Mouse (Mus musculus): Measurements from ENCODE around the gene Rgs10. TPM values are rescaled to one million over a fixed set of nuclear protein-coding genes. Genes with fewer than 3 reads are reported as not detected.

Gene Rgs10
- total and polyA plus RNA-seq, 2 experiments from 2014 or later: 0.69 to 7.8 TPM

GRCm38 (mm10) chr7:128397066-128397465 is 21.5 kb downstream of the Rgs10 start:
- Histone ChIP-seq H3K4me2 (ENCODE audit: low read depth, low read length) (no peak overlapping the region), H3K4me1 (ENCODE audit: control insufficient read depth, insufficient read depth) (peaks cover 2% of the 10 kb centered on the region; the same call in 1 of the 2 replicates), H3K27me3 (ENCODE audit: control insufficient read depth, insufficient read depth, low read length) (no peaks in the 10 kb centered on the region), H3K9me3 (replicated peaks; ENCODE audit: control insufficient read depth, low read length) (no peaks in the 10 kb centered on the region), H3K9ac (replicated peaks; ENCODE audit: low read depth, low read length) (no peak overlapping the region), H3K4me3 (ENCODE audit: low read depth, low read length) (no peak overlapping the region), H3K27ac (ENCODE audit: low read depth) (no peak overlapping the region), H3K36me3 (replicated peaks; ENCODE audit: control insufficient read depth, insufficient read depth, low read length) (no peaks in the 10 kb centered on the region)
- WGBS: 61% methylated on average over 2 of the region's 2 CpGs
- TF ChIP-seq CTCF (IDR thresholded peaks at IDR 0.05; ENCODE audit: low read depth) (no peak), EP300 (IDR thresholded peaks at IDR 0.05; ENCODE audit: low read depth) (no peak)
- ATAC-seq (ENCODE audit: insufficient read depth, low read depth) (no peak), DNase-seq (ENCODE audit: low spot score) (no peak)

GRCm38 (mm10) chr7:128393756-128394155 is 24.8 kb downstream of the Rgs10 start:
- no peaks in the 10 kb centered on the region for H3K9me3 ChIP-seq (replicated peaks; ENCODE audit: control insufficient read depth, low read length)
- peaks cover 21% of the 10 kb centered on the region for H3K4me1 ChIP-seq (ENCODE audit: control insufficient read depth, insufficient read depth)
- WGBS: 36% methylated on average over 4 of the region's 4 CpGs
- no peak overlapping the region for H3K4me3 ChIP-seq (ENCODE audit: low read depth, low read length)
- H3K9ac ChIP-seq (replicated peaks; ENCODE audit: low read depth, low read length): no peak overlapping the region
- H3K4me2 ChIP-seq (ENCODE audit: low read depth, low read length): no peak overlapping the region
- no peak for TF ChIP-seq EP300 (IDR thresholded peaks at IDR 0.05; ENCODE audit: low read depth)
- no peak for TF ChIP-seq CTCF (IDR thresholded peaks at IDR 0.05; ENCODE audit: low read depth)
- no peaks in the 10 kb centered on the region for H3K27me3 ChIP-seq (ENCODE audit: control insufficient read depth, insufficient read depth, low read length)
- DNase-seq (ENCODE audit: low spot score) (no peak), ATAC-seq (ENCODE audit: insufficient read depth, low read depth) (no peak)
- no peaks in the 10 kb centered on the region for H3K36me3 ChIP-seq (replicated peaks; ENCODE audit: control insufficient read depth, insufficient read depth, low read length)
- no peak overlapping the region for H3K27ac ChIP-seq (ENCODE audit: low read depth)

DNA sequence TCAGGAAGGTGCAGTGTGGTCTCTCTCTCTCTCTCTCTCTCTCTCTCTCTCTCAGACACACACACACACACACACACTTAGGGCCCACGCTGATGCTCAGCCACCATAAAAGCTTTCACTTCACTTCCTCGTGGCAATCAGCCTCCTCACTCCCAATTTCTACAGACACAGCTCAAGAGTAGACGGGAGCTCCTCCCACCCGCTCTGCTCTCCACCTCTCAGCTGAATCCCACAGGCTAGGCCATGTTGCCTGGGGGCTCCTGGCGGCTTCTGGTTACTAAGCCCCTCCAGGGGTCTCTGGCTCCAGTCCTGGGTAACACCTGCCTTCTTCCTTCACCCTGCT is 25.6 kb downstream of the Rgs10 start:
- H3K4me3 ChIP-seq (ENCODE audit: low read depth, low read length): no peak overlapping the region
- peaks cover 23% of the 10 kb centered on the region for H3K4me1 ChIP-seq (ENCODE audit: control insufficient read depth, insufficient read depth)
- peak overlapping the region; percentile 72; the same call in 1 of the 2 replicates for H3K27ac ChIP-seq (ENCODE audit: low read depth)
- DNase-seq (ENCODE audit: low spot score) (no peak), ATAC-seq (ENCODE audit: insufficient read depth, low read depth) (no peak)
- no peaks in the 10 kb centered on the region for H3K27me3 ChIP-seq (ENCODE audit: control insufficient read depth, insufficient read depth, low read length)
- 63% methylated on average over 5 of the region's 5 CpGs for WGBS
- TF ChIP-seq EP300 (IDR thresholded peaks at IDR 0.05; ENCODE audit: low read depth) (no peak), CTCF (IDR thresholded peaks at IDR 0.05; ENCODE audit: low read depth) (no peak)
- H3K9me3 ChIP-seq (replicated peaks; ENCODE audit: control insufficient read depth, low read length): no peaks in the 10 kb centered on the region
- H3K4me2 ChIP-seq (ENCODE audit: low read depth, low read length): no peak overlapping the region
- H3K36me3 ChIP-seq (replicated peaks; ENCODE audit: control insufficient read depth, insufficient read depth, low read length): no peaks in the 10 kb centered on the region
- H3K9ac ChIP-seq (replicated peaks; ENCODE audit: low read depth, low read length): no peak overlapping the region

DNA sequence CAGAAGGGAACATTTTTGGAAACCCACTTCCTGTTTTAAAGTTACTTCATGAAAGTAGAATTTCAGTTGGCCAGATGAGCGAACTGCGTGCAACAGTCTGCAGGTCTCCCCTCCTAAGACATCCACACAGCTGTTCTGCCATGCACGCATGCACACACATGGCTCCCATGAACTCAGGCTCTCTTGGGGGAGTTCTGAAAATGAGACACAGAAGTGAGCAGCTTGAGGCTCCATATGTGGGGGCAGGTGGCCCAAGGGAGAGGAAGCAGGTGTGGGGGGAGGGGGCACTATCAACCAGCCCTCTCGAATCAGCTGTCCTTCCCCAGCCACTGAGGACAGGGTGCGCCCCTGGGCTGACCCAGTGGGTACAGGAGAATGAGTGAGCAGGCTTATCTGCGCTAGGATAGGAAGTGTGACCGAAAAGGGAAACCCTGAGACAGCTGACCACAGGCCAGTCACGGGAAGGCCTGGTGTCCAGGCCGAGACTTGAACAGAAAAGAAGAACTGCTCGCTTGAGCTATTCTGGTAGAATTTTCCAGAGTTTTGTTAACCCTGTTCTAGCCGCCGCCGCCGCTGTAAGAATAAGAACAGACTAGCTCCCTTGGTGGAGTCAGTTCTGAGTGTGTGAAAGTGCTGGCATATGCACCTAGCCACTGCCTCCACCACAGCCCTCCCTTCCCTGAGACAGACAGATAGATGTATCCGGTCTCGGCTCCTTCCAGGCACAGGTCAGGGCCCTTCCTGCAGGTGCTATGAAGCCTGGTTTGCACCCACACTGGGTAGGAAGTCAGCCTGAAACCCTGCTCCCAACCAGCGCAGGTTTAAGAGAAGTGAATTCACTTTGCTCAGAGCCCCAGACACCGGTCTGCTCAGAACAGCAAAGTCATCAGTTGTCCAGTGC is 26.2 kb downstream of the Rgs10 start:
- no peak overlapping the region for H3K4me3 ChIP-seq (ENCODE audit: low read depth, low read length)
- ATAC-seq (ENCODE audit: insufficient read depth, low read depth) (peak; percentile 58), DNase-seq (ENCODE audit: low spot score) (peak; percentile 37)
- no peaks in the 10 kb centered on the region for H3K36me3 ChIP-seq (replicated peaks; ENCODE audit: control insufficient read depth, insufficient read depth, low read length)
- no peak overlapping the region for H3K9ac ChIP-seq (replicated peaks; ENCODE audit: low read depth, low read length)
- no peaks in the 10 kb centered on the region for H3K27me3 ChIP-seq (ENCODE audit: control insufficient read depth, insufficient read depth, low read length)
- peaks cover 23% of the 10 kb centered on the region for H3K4me1 ChIP-seq (ENCODE audit: control insufficient read depth, insufficient read depth)
- 53% methylated on average over 18 of the region's 18 CpGs for WGBS
- H3K9me3 ChIP-seq (replicated peaks; ENCODE audit: control insufficient read depth, low read length): no peaks in the 10 kb centered on the region
- no peak overlapping the region; the same call in 1 of the 2 replicates for H3K4me2 ChIP-seq (ENCODE audit: low read depth, low read length)
- TF ChIP-seq CTCF (IDR thresholded peaks at IDR 0.05; ENCODE audit: low read depth) (no peak), EP300 (IDR thresholded peaks at IDR 0.05; ENCODE audit: low read depth) (no peak)
- peak overlapping the region; percentile 72; the same call in 1 of the 2 replicates for H3K27ac ChIP-seq (ENCODE audit: low read depth)

DNA sequence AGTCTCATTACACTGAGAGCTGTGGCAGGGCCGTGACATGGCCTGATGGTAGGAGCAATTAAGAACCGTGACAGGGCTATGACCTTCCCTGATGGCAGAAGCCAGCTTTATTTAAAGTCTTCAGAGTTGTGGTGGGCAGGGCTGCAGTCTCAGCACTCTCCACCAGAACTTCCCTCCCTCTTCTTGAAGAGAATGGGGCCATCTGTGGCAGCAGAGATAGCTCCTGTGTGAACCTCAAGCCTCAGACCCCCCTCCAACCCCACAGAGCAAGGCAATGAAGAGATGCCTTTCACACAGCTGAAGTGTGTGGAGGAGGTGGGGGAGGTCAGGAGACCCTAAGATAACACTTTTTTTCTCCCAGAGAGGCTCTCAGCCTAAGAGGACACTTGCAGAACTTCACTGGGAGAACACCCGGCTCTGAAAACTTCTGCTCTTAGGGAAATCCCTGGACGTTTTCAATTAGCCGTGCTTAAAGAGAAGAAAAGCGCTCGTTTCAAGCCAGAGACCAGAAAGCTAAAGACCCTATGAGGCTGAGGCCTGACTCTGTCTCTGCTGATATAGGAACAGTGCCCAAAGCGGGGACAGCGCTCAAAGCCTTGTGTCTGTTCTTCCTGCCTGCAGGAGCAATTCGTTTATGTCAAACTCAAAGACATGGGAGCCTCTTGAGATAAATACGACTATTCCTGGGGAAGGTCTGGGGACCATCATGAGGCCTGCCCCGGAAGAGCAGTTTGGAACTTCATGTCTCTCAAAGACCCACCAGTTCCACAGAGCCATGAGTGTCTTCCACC is 27.1 kb downstream of the Rgs10 start:
- no peaks in the 10 kb centered on the region for H3K27me3 ChIP-seq (ENCODE audit: control insufficient read depth, insufficient read depth, low read length)
- ATAC-seq (ENCODE audit: insufficient read depth, low read depth) (no peak), DNase-seq (ENCODE audit: low spot score) (no peak)
- H3K27ac ChIP-seq (ENCODE audit: low read depth): peak overlapping the region; percentile 72; the same call in 1 of the 2 replicates
- no peaks in the 10 kb centered on the region for H3K36me3 ChIP-seq (replicated peaks; ENCODE audit: control insufficient read depth, insufficient read depth, low read length)
- H3K9ac ChIP-seq (replicated peaks; ENCODE audit: low read depth, low read length): no peak overlapping the region
- no peak overlapping the region for H3K4me3 ChIP-seq (ENCODE audit: low read depth, low read length)
- WGBS: 31% methylated on average over 12 of the region's 12 CpGs
- H3K9me3 ChIP-seq (replicated peaks; ENCODE audit: control insufficient read depth, low read length): no peaks in the 10 kb centered on the region
- peaks cover 23% of the 10 kb centered on the region for H3K4me1 ChIP-seq (ENCODE audit: control insufficient read depth, insufficient read depth)
- TF ChIP-seq EP300 (IDR thresholded peaks at IDR 0.05; ENCODE audit: low read depth) (no peak), CTCF (IDR thresholded peaks at IDR 0.05; ENCODE audit: low read depth) (no peak)
- H3K4me2 ChIP-seq (ENCODE audit: low read depth, low read length): no peak overlapping the region

All from heart, postnatal 0 days (tissue).